Mouse (Mus musculus) lung, postnatal 0 days (tissue): ENCODE measurements at regions not wholly inside any gene's neighbourhood (a gene's known extent, or its start where the extent isn't known, plus 50 kb on each side); places are given as distances from the start of the nearest gene placed in this dataset.

Experiments
- CTCF ChIP-seq: IDR thresholded peaks from 2 replicates; pipeline ENCODE4 v1.5.1; 2016; ENCODE audit warnings: antibody characterized with exemption, mild to moderate bottlenecking
- EP300 ChIP-seq: IDR thresholded peaks from 2 replicates; pipeline ENCODE4 v1.6.1; 2016; ENCODE audit warnings: antibody characterized with exemption, mild to moderate bottlenecking, control low read depth

DNA sequence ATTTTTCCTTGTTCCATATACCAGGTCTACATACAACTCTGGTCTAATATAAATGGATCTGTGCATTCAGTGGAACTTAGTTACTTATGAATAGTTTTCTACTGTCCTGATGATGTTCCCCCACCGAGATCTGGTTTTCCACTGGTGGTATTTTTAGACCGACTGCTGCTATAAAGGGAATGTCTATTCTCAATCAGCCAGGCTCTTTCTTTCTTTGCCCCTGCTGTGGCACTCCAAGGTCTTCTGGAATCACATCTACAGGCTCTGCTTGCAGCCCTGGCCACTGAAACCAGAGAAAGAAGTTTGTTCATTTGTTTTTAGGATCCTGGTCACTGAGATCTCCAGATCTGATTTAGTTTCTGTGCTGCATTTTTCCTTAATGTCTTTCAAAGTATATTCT, 810.4 kb downstream of the Abca13 start:
- no peak for TF ChIP-seq CTCF
- TF ChIP-seq EP300: no peak
